Mouse (Mus musculus) activated CD4-positive, CD25-positive, alpha-beta regulatory T cell, adult 9 weeks (primary cell): Measurements from ENCODE around the gene E030018B13Rik. TPM values are rescaled to one million over a fixed set of nuclear protein-coding genes. Genes with fewer than 3 reads are reported as not detected.

Experiments
- polyA plus RNA-seq: library from polyadenylated mRNA; unstranded; fragments of 100-300 nt; shearing (Covaris generic); gene quantifications from one replicate; pipeline ENCODE4 v1.2.1, GENCODE M21; 2017

Gene E030018B13Rik
- polyA plus RNA-seq = not detected

GRCm38 (mm10) chr7:63916268-63916907 lies at the start of gene E030018B13Rik:
TSS of gene E030018B13Rik (plus strand) at chr7:63916857.

GRCm38 (mm10) chr7:63938914-63939396 lies 22.3 kb downstream of the E030018B13Rik start, which contains the start of gene Klf13:
TSS of gene Klf13 (minus strand) at chr7:63938915.

Other genes starting within 250 kb of the E030018B13Rik start
- 13.9 TPM for gene Klf13, start 22.1 kb downstream of the E030018B13Rik start, polyA plus RNA-seq
- gene Trpm1, start 237.0 kb downstream of the E030018B13Rik start, polyA plus RNA-seq = 9.8 TPM